Mouse (Mus musculus) midbrain, embryonic 16.5 days (tissue): ENCODE results near the gene Rnls. TPM values are rescaled to one million over a fixed set of nuclear protein-coding genes. Genes with fewer than 3 reads are reported as not detected.

Experiments
- ATAC-seq: fragments of 200-750 bp; cut with Nextera tagmentation; 2 replicates; pipeline ENCODE4 v1.8.0; 2017; ENCODE audit warnings: moderate TSS enrichment
- H3K27ac ChIP-seq: fragments of 300-500 bp; sonication (generic); 2 replicates; pipeline ENCODE4 v1.5.1; 2014; ENCODE audit warnings: mild to moderate bottlenecking, low read length, mixed read lengths
- H3K27me3 ChIP-seq: fragments of 300-500 bp; sonication (generic); 2 replicates; pipeline ENCODE4 v1.6.1; 2014; ENCODE audit warnings: low read depth, low read length, mixed read lengths; ENCODE audit not compliant: control insufficient read depth, insufficient read depth
- H3K36me3 ChIP-seq: fragments of 300-500 bp; sonication (generic); 2 replicates; pipeline ENCODE4 v1.6.1; 2014; ENCODE audit warnings: mild to moderate bottlenecking, low read length, moderate library complexity, mixed read lengths; ENCODE audit not compliant: control insufficient read depth, insufficient read depth
- H3K4me1 ChIP-seq: fragments of 300-500 bp; sonication (generic); 2 replicates; pipeline ENCODE4 v1.6.1; 2014; ENCODE audit warnings: mild to moderate bottlenecking, low read length, mixed read lengths; ENCODE audit not compliant: control insufficient read depth, insufficient read depth
- H3K4me2 ChIP-seq: fragments of 300-500 bp; sonication (generic); 2 replicates; pipeline ENCODE4 v1.6.1; 2014; ENCODE audit warnings: mild to moderate bottlenecking, low read length, mixed read lengths
- H3K4me3 ChIP-seq: fragments of 300-500 bp; sonication (generic); 2 replicates; pipeline ENCODE4 v1.5.1; 2014; ENCODE audit warnings: low read depth, mild to moderate bottlenecking, low read length, moderate library complexity, mixed read lengths
- H3K9ac ChIP-seq: fragments of 300-500 bp; sonication (generic); 2 replicates; pipeline ENCODE4 v1.6.1; 2014; ENCODE audit warnings: low read depth, low read length, mixed read lengths
- H3K9me3 ChIP-seq: fragments of 300-500 bp; sonication (generic); replicated peaks from 2 replicates; pipeline ENCODE4 v1.6.1; 2014; ENCODE audit warnings: mild to moderate bottlenecking, low read length, mixed read lengths; ENCODE audit not compliant: control insufficient read depth, poor library complexity, severe bottlenecking
- WGBS: fragments of 180-500 bp; shearing (Covaris S2); extraction: QIAGEN DNeasy Blood & Tissue Kit; methylation state at CpG from one replicate; pipeline ENCODE4 v1.1.7; 2014; 5-methylcytosine and 5-hydroxymethylcytosine counted together
- polyA plus RNA-seq: library from polyadenylated mRNA; unstranded; fragments of >200 nt; fragmentation: Nextera tagmentation; extraction: Ambion mirVana; gene quantifications from 2 replicates; pipeline ENCODE4 v1.2.1, GENCODE M21; 2015

The Rnls gene
- polyA plus RNA-seq, 1 experiment from 2014 or later = 10.1 TPM

DNA sequence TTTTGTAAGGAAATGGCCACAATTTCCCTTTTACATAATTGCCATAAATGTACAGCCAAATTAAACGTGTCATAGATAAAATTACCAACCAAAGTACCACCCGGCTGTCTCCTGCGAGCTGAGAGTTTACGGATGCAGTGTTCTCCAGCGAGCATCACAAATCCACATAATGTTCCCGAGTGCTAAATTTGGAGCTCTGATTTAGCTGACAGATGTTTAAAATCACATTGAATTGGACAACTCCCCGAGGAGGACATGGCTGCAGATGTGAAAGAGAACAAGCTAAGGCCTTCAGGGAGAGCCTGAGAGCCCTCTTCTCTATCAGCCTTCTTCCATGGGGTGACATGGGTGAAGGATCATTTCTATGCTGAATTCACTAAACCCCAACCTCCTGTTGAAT lies 278.3 kb downstream of the Rnls start:
- no peak overlapping the region for H3K27ac ChIP-seq
- H3K9me3 ChIP-seq = no peaks in the 10 kb centered on the region; the same call in 1 of the 2 replicates
- H3K4me1 ChIP-seq = no peaks in the 10 kb centered on the region; the same call in 1 of the 2 replicates
- H3K4me3 ChIP-seq = no peak overlapping the region
- H3K27me3 ChIP-seq = no peaks in the 10 kb centered on the region
- ATAC-seq = no peak
- 86% methylated on average over 7 of the region's 7 CpGs for WGBS
- H3K9ac ChIP-seq = no peak overlapping the region
- H3K4me2 ChIP-seq = no peak overlapping the region
- no peaks in the 10 kb centered on the region for H3K36me3 ChIP-seq

DNA sequence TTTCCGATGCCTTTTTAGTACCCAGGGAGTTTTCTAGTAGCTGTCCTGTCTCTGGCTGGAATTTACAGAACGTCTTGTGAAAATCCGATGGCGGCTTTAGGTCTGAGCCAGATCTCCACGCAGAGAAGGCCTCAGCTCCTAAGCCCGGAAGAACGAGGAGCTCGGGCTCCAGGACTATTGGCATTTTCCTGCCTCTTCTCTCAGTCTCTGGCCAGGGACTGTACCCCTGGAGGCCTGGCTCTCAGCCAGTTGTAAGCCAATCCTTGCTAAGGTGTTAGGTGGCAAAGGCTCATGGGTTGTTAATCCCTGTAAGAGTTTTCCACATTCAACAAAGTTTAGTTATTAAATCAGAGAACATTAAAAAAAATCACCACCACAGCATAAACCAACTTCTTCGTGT lies 281.7 kb downstream of the Rnls start:
- no peak for ATAC-seq
- no peak overlapping the region for H3K27ac ChIP-seq
- no peak overlapping the region for H3K4me3 ChIP-seq
- no peaks in the 10 kb centered on the region for H3K27me3 ChIP-seq
- H3K36me3 ChIP-seq = no peaks in the 10 kb centered on the region
- 72% methylated on average over 9 of the region's 9 CpGs for WGBS
- H3K4me2 ChIP-seq = no peak overlapping the region
- H3K4me1 ChIP-seq = no peaks in the 10 kb centered on the region; the same call in 1 of the 2 replicates
- no peak overlapping the region for H3K9ac ChIP-seq
- H3K9me3 ChIP-seq = no peaks in the 10 kb centered on the region; the same call in 1 of the 2 replicates

DNA sequence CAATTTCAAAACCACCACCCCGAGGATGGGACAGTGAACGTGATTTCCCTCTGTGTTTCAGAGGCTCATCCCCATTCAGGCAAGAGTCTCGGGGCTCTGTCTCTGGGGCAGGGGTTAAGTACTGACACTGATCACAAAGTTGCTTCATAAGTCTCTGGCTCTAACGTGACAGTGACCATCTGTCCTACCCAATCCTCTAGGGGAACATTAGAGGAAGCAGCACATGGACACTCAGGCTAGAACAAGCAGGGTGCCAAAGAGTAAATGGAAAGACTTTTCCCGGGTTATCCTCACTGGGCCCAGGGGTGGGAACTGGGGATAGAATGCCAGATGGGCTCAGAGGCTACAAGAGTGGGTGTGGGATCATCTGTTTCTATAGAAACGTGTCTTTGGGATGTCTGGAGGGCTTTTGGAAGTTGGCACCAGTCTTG lies 282.1 kb downstream of the Rnls start:
- 45% methylated on average over 6 of the region's 6 CpGs for WGBS
- Histone ChIP-seq H3K4me3 (no peak overlapping the region), H3K27ac (no peak overlapping the region), H3K27me3 (no peaks in the 10 kb centered on the region), H3K9me3 (no peaks in the 10 kb centered on the region; the same call in 1 of the 2 replicates), H3K4me2 (no peak overlapping the region), H3K4me1 (no peaks in the 10 kb centered on the region; the same call in 1 of the 2 replicates), H3K9ac (no peak overlapping the region), H3K36me3 (no peaks in the 10 kb centered on the region)
- ATAC-seq = no peak

DNA sequence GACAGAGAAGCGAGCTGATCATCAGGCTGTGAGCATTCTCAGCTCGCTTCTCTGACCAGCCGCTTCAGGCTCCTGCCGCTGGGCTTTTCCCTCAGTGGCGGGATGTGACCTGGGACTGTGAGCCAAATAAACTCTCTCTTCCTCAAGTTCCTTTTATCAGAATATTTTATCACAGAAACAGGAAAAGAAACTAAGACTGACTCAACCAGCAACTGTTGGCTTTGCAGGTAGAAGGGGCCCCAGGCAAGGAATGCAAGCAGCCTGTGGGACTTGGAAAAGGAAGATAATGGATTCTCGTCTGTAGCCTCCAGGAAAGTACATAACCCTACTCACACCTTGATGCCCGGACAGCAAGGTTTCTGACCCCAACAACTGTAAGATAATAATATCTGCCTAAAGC lies 283.0 kb downstream of the Rnls start:
- no peaks in the 10 kb centered on the region for H3K27me3 ChIP-seq
- 80% methylated on average over 7 of the region's 7 CpGs for WGBS
- no peaks in the 10 kb centered on the region for H3K36me3 ChIP-seq
- H3K4me1 ChIP-seq = no peaks in the 10 kb centered on the region; the same call in 1 of the 2 replicates
- H3K4me3 ChIP-seq = no peak overlapping the region
- no peak overlapping the region for H3K9ac ChIP-seq
- no peak overlapping the region for H3K27ac ChIP-seq
- H3K4me2 ChIP-seq = no peak overlapping the region
- ATAC-seq = no peak
- no peaks in the 10 kb centered on the region for H3K9me3 ChIP-seq

DNA sequence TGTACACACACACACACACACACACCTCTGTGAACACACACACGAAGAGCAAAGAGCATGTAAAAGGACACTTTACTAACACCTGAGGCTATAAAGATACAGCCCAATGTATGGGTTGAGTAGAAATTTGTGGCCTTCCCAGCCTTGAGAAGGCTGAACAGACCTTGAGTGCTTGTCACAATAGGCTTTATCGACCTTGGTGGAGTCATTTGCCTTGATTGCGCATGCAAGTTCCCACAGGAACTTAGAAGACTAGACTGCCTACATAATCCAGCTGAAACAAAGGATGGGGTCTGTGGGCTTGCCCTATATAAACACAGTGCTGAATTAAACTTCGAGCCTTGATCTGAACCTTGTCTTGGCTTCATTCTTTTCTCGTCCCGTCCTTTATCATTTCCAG lies 288.2 kb downstream of the Rnls start:
- WGBS = 92% methylated on average over 6 of the region's 6 CpGs
- no peak overlapping the region for H3K4me2 ChIP-seq
- H3K27ac ChIP-seq = no peak overlapping the region
- peaks cover 6% of the 10 kb centered on the region; the same call in 1 of the 2 replicates for H3K4me1 ChIP-seq
- no peak overlapping the region for H3K4me3 ChIP-seq
- H3K9ac ChIP-seq = no peak overlapping the region
- H3K36me3 ChIP-seq = no peaks in the 10 kb centered on the region
- no peaks in the 10 kb centered on the region for H3K27me3 ChIP-seq
- no peak for ATAC-seq
- H3K9me3 ChIP-seq = no peaks in the 10 kb centered on the region

DNA sequence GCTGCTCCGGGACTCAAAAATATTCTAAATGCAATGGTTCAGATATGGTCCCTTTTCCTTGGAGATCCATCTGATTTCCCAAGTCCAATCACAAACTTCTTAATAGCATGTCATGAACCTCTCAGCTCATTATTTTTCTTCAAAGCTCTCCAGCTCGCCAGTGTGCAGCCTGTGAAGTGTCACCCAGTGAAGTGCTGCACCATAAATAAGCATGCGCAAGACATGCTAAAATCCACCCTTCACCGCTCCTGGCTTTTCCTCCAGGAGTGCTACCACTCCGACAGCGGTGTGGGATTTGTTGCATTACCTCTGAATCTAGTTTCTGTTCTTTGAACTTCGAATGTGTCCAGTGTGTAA lies 289.3 kb downstream of the Rnls start:
- ATAC-seq = peak; percentile 52; the same call in 1 of the 2 replicates
- Histone ChIP-seq H3K36me3 (no peaks in the 10 kb centered on the region), H3K27me3 (no peaks in the 10 kb centered on the region), H3K4me1 (peaks cover 6% of the 10 kb centered on the region; the same call in 1 of the 2 replicates), H3K9me3 (no peaks in the 10 kb centered on the region), H3K27ac (no peak overlapping the region), H3K9ac (no peak overlapping the region), H3K4me2 (no peak overlapping the region), H3K4me3 (no peak overlapping the region)
- WGBS = 62% methylated on average over 7 of the region's 7 CpGs

DNA sequence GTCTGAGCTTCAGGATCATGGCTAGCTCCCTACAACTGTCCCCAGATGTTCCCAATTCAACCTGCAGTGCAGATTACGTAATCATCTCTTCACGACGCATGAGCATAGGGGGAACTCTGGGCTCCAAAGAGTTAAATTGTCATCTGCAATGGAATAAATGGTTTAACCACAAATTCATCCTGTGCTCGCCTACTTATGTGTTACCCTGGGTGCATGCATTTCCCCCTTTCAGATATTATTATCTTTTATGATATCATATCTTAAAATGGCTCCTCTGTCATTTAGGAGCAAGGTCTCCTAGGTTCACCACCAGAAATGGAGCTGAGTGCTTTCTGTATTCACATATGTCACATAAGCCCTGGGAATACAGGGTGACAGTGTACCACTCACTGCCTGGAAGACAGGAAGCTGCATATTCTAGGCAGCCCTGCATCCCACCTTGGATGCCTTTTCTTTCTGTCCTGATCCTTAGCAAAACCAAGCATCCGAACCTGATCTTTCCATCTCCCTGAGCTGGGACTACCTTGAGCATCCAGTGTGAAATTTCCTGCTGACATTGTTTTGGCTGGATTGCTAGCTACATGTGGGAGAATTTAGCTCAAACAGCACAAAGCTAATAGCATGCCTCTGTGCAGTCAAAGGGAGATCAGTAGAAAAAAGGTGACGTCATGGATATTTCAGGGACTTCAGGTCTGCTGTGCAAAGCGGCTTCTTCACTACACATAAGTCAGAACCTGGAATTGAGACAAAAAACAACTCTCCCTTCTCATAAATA lies 289.9 kb downstream of the Rnls start:
- Histone ChIP-seq H3K27ac (peak overlapping the region; percentile 56; the same call in 1 of the 2 replicates), H3K36me3 (no peaks in the 10 kb centered on the region), H3K27me3 (no peaks in the 10 kb centered on the region), H3K9me3 (no peaks in the 10 kb centered on the region), H3K9ac (peak overlapping the region; percentile 11; the same call in 1 of the 2 replicates), H3K4me1 (peaks cover 6% of the 10 kb centered on the region; the same call in 1 of the 2 replicates), H3K4me2 (peak overlapping the region; percentile 2; the same call in 1 of the 2 replicates), H3K4me3 (no peak overlapping the region)
- 56% methylated on average over 7 of the region's 7 CpGs for WGBS
- peak; percentile 79 for ATAC-seq

DNA sequence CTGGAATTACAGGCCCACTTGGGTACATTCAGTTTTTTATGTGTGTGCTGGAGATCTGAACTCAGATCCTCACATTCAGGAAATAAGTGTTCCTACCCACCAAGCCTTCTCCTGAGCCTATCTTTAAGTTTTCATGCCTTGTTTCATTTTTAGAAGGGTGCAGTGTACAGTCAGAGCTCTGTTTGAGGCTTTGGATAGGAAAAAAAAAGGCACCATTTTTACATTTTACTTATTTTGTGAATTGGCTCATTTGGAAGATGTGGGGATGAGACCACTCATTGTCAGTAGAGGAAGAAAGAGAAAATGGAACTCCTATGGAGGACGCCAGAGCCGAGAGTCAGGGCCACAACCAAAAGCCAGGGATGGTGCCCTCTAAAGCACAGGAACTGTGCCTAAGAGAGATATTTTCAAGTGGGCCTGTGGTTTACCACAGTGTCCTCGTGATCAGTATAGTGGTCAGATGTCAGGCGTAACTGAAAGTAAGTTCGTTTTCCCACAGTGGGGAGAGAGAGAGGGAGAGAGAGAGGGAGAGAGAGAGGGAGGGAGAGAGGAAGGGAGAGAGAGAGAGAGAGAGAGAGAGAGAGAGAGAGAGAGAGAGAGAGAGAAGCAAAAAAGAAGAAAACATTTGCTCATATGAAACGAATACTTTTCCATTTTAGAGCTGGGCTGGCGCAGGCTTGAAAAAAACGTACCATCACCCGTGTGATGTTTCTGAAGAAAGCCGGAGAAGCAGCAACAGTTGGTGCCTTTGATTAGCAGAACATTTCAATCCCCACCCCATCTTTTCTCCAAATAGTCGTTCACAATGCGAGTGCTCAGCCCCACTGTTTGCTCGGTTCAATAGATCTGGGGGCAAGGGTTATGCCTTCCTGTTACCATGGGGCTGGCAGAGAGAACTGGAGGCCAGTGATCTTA lies 290.7 kb downstream of the Rnls start:
- H3K9me3 ChIP-seq = no peaks in the 10 kb centered on the region
- H3K4me1 ChIP-seq = peaks cover 6% of the 10 kb centered on the region; the same call in 1 of the 2 replicates
- WGBS = 29% methylated on average over 13 of the region's 13 CpGs
- no peak overlapping the region for H3K27ac ChIP-seq
- H3K4me3 ChIP-seq = no peak overlapping the region
- peak overlapping the region; percentile 2; the same call in 1 of the 2 replicates for H3K4me2 ChIP-seq
- no peak for ATAC-seq
- H3K9ac ChIP-seq = no peak overlapping the region
- no peaks in the 10 kb centered on the region for H3K27me3 ChIP-seq
- H3K36me3 ChIP-seq = no peaks in the 10 kb centered on the region
